Mouse (Mus musculus) forebrain, embryonic 13.5 days (tissue): ENCODE data around the gene Cldn4. TPM values are rescaled to one million over a fixed set of nuclear protein-coding genes. Genes with fewer than 3 reads are reported as not detected.
"Not testable (repeated sequence)": the region's sequence is repeated elsewhere in the genome, so short reads cannot be mapped to it uniquely, and the experiment has no call there.

Experiments used
- ATAC-seq: fragments of 200-750 bp; cut with Nextera tagmentation; 2 replicates; pipeline ENCODE4 v1.8.0; 2017
- H3K27ac ChIP-seq: fragments of 300-500 bp; sonication (generic); 2 replicates; pipeline ENCODE4 v1.5.1; 2015; ENCODE audit warnings: inconsistent platforms, mild to moderate bottlenecking, moderate library complexity
- H3K27me3 ChIP-seq: fragments of 300-500 bp; sonication (generic); 2 replicates; pipeline ENCODE4 v1.6.1; 2015; ENCODE audit warnings: mild to moderate bottlenecking, inconsistent platforms
- H3K36me3 ChIP-seq: fragments of 300-500 bp; sonication (generic); 2 replicates; pipeline ENCODE4 v1.6.1; 2015; ENCODE audit warnings: mild to moderate bottlenecking, inconsistent platforms; ENCODE audit not compliant: poor library complexity, severe bottlenecking
- H3K4me1 ChIP-seq: fragments of 300-500 bp; sonication (generic); 2 replicates; pipeline ENCODE4 v1.6.1; 2015; ENCODE audit warnings: inconsistent platforms
- H3K4me2 ChIP-seq: fragments of 300-500 bp; sonication (generic); 2 replicates; pipeline ENCODE4 v1.6.1; 2015; ENCODE audit warnings: inconsistent platforms, mild to moderate bottlenecking, moderate library complexity
- H3K4me3 ChIP-seq: fragments of 300-500 bp; sonication (generic); 2 replicates; pipeline ENCODE4 v1.5.1; 2015; ENCODE audit warnings: mild to moderate bottlenecking, inconsistent platforms
- H3K9ac ChIP-seq: fragments of 300-500 bp; sonication (generic); 2 replicates; pipeline ENCODE4 v1.6.1; 2015; ENCODE audit warnings: mild to moderate bottlenecking, inconsistent platforms
- H3K9me3 ChIP-seq: fragments of 300-500 bp; sonication (generic); replicated peaks from 2 replicates; pipeline ENCODE4 v1.6.1; 2016; ENCODE audit warnings: inconsistent platforms
- WGBS: fragments of 180-500 bp; shearing (Covaris S2); methylation state at CpG from one replicate; pipeline ENCODE4 v1.1.7; 2015; 5-methylcytosine and 5-hydroxymethylcytosine counted together
- polyA plus RNA-seq: library from polyadenylated mRNA; unstranded; fragments of >200 nt; fragmentation: Nextera tagmentation; extraction: Ambion mirVana; gene quantifications from 2 replicates; pipeline ENCODE4 v1.2.1, GENCODE M21; 2015

The Cldn4 gene
- polyA plus RNA-seq, 1 experiment from 2014 or later = not detected

- not testable (repeated sequence) for H3K36me3 ChIP-seq, H3K4me2 ChIP-seq, H3K4me3 ChIP-seq, ATAC-seq, H3K9ac ChIP-seq, H3K4me1 ChIP-seq, H3K9me3 ChIP-seq, H3K27ac ChIP-seq, H3K27me3 ChIP-seq
- 90% methylated on average over 3 of the region's 7 CpGs for WGBS
Measured at GRCm38 (mm10) chr5:134939554-134939953, 7.2 kb downstream of the Cldn4 start.

DNA sequence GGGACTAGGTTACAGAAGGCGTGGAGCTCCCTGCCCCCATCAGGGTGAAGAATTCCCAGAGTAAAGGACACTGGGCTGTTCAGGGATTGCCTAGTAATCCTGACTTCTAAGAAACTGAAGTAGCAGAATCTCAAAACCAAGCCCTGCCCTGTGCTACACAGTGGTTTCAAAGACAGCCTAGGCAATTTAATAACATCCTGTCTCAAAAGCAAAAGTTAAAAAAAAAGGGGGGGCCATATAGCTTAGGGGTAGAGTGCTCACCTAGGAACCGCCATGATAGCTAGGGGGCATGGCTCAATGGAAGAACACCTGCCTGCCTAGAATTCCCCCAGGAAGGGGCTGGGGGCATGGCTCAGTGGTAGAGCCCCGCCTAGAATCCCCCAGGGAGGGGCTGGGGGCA, 7.7 kb downstream of the Cldn4 start:
- 75% methylated on average over 3 of the region's 3 CpGs for WGBS

DNA sequence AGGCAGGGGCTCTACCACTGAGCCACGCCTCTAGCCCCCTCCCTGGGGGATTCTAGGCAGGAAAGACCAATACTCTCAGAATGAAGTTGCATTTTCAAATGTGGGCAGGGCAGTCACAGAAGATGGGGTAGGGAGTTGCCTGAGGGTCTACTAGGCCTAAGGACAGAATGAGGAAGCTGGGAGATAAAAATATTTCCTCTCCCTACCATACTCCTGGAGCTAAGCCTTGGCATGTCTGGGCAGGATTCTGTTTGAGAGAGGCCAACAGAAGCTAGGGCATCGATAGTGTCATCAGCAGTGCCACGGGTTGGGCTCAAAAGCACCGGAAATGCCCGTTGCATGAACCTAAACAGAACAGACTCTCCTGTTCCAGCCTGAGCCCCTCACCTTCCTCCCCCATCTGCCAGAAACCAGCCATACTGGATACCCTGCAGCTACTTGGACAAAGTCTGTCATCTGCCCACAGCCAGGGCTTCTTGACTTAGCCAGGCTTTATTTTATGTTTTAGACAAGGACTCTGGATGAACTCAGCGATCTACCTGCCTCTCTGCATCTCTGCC, 10.0 kb downstream of the Cldn4 start:
- ATAC-seq = no peak
- H3K27me3 ChIP-seq = no peaks in the 10 kb centered on the region
- no peaks in the 10 kb centered on the region for H3K36me3 ChIP-seq
- H3K4me3 ChIP-seq = no peak overlapping the region
- WGBS = 91% methylated on average over 6 of the region's 6 CpGs
- H3K9ac ChIP-seq = no peak overlapping the region
- H3K4me1 ChIP-seq = peaks cover 7% of the 10 kb centered on the region
- no peak overlapping the region for H3K4me2 ChIP-seq
- H3K9me3 ChIP-seq = no peaks in the 10 kb centered on the region
- H3K27ac ChIP-seq = no peak overlapping the region

More for the DNA sequence above, 7.7 kb downstream of the Cldn4 start:
- Histone ChIP-seq H3K4me1 (no peaks in the 10 kb centered on the region), H3K27me3 (0 out of 2 replicates have a peak, but pooled peaks cover 1% of the 10 kb centered on the region), H3K27ac (no peak overlapping the region), H3K9me3 (no peaks in the 10 kb centered on the region), H3K9ac (no peak overlapping the region), H3K4me2 (no peak overlapping the region), H3K4me3 (no peak overlapping the region), H3K36me3 (no peaks in the 10 kb centered on the region)
- no peak for ATAC-seq

GRCm38 (mm10) chr5:134936051-134936450, 10.7 kb downstream of the Cldn4 start:
- H3K27me3 ChIP-seq = no peaks in the 10 kb centered on the region
- H3K9me3 ChIP-seq = no peaks in the 10 kb centered on the region
- peaks cover 7% of the 10 kb centered on the region for H3K4me1 ChIP-seq
- H3K4me2 ChIP-seq = no peak overlapping the region
- ATAC-seq = no peak
- H3K9ac ChIP-seq = no peak overlapping the region
- 92% methylated on average over 6 of the region's 6 CpGs for WGBS
- H3K36me3 ChIP-seq = no peaks in the 10 kb centered on the region
- no peak overlapping the region for H3K4me3 ChIP-seq
- no peak overlapping the region for H3K27ac ChIP-seq

DNA sequence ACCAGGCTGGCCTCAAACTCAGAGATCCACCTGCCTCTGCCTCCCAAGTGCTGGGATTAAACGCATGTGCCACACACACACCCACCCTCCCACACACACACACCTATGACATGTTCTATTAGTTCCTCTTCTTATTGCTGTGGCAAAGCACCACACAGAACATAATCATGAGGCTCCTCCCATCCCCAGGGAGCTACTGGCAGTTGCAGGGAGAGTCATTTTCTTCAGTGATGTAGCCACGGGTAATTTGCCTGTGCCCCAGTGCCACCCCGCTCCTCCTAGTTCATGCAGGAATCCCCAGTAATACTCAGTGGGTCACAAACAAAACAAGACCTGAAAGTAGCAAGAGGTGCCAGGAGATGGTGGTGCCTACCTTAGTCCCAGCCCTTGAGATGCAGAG, 12.1 kb downstream of the Cldn4 start:
- no peaks in the 10 kb centered on the region for H3K9me3 ChIP-seq
- H3K9ac ChIP-seq = no peak overlapping the region
- H3K4me1 ChIP-seq = peaks cover 7% of the 10 kb centered on the region
- no peaks in the 10 kb centered on the region; the same call in 1 of the 2 replicates for H3K27me3 ChIP-seq
- no peak for ATAC-seq
- H3K4me2 ChIP-seq = no peak overlapping the region
- WGBS = 95% methylated on average over 3 of the region's 3 CpGs
- no peaks in the 10 kb centered on the region for H3K36me3 ChIP-seq
- no peak overlapping the region for H3K4me3 ChIP-seq
- no peak overlapping the region for H3K27ac ChIP-seq

DNA sequence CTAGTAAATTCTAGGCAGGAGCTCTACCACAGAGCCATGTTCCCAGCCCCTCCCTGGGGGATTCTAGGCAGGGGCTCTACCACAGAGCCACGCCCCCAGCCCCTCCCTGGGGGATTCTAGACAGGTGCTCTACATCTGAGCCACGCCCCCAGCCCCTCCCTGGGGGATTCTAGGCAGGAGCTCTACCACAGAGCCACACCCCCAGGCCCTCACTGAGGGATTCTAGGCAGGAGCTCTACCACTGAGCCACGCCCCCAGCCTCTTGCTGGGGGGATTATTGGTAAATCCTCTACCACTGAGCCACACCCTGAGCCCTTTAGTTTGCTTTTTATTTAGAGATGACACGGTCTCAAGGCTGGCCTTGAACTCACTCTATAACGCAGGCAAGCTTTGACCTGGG, 13.0 kb downstream of the Cldn4 start:
- WGBS = 89% methylated on average over 5 of the region's 5 CpGs
- not testable (repeated sequence) for ATAC-seq, H3K4me1 ChIP-seq, H3K27me3 ChIP-seq, H3K36me3 ChIP-seq, H3K4me3 ChIP-seq, H3K27ac ChIP-seq, H3K4me2 ChIP-seq, H3K9ac ChIP-seq, H3K9me3 ChIP-seq

DNA sequence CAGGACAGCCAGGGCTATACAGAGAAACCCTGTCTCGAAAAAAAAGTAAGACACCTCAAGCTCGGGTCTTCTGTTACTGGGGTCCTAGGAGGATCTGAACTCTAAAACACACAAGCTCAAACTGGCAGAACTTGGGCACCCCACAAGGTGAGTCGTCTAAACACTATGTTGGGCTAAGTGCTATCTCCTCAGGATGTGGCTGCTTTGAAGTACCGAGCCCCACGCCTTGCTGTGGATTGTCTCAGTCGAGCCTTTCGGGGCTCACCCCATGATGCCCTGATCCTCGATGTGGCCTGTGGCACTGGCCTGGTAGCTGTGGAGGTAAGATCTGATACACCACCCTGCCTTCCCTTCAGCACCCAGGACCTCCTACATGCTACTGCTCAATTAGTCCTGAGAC, 13.5 kb downstream of the Cldn4 start:
- Histone ChIP-seq H3K4me3 (no peak overlapping the region), H3K4me2 (peak overlapping the region; percentile 93; the same call in 1 of the 2 replicates), H3K9me3 (no peaks in the 10 kb centered on the region), H3K27ac (no peak overlapping the region), H3K27me3 (peaks cover 6% of the 10 kb centered on the region; the same call in 1 of the 2 replicates), H3K4me1 (peaks cover 7% of the 10 kb centered on the region), H3K36me3 (no peaks in the 10 kb centered on the region), H3K9ac (no peak overlapping the region)
- WGBS = 90% methylated on average over 8 of the region's 8 CpGs
- no peak for ATAC-seq

DNA sequence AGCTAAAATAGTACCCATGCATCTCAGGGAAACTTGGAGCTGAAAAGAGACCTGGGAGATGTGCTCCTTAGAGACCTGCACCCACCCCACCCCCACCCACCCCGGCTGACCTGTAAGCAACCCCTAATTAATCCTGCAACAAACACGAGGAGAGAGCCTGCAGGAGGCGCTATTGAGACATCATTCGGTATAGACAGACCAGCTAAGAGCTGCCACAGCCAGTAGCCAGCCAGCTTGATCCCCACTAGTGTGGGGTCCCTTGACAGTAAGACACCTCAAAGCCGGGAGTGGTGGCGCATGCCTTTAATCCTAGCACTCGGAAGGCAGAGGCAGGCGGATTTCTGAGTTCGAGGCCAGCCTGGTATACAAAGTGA, 13.8 kb downstream of the Cldn4 start:
- Histone ChIP-seq H3K27me3 (peaks cover 6% of the 10 kb centered on the region; the same call in 1 of the 2 replicates), H3K4me3 (peak overlapping the region; percentile 71), H3K4me2 (peak overlapping the region; percentile 93), H3K9me3 (no peaks in the 10 kb centered on the region), H3K36me3 (no peaks in the 10 kb centered on the region), H3K9ac (peak overlapping the region; percentile 78), H3K27ac (no peak overlapping the region), H3K4me1 (peaks cover 7% of the 10 kb centered on the region)
- peak; percentile 7; the same call in 1 of the 2 replicates for ATAC-seq
- WGBS = 45% methylated on average over 9 of the region's 9 CpGs

DNA sequence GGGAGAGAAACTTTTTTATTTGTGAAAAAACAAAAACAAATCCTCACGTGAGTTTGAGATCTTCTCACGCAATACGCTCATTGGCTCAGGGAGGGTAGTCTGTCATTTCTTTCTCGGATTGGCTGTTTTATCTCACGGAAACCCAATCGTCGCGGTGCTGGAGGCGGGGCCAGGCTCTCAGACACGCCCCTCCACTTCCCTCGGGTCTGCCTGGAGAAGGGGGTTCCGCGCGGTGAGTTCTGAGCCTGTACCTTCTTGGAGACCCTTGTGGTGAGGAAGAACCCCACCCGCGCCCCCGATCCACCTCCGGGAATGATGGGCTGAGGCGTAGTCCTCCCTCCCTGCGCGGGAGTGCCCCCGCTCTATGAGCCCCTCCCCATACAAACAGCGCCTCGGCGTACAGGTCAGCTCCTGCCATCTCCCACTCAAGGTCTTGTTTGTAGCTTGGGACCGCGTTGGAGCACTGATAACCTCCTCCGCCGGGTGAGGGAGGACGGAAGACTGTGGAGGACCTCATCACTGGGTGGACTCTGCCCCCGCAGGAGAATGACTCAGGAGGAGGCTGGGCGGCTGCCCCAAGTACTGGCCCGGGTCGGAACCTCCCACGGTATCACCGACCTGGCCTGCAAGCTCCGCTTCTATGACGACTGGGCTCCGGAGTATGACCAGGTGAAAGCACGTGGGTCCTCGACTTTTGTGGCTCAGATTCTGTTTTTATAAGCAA, 14.4 kb downstream of the Cldn4 start, which contains the start of gene Mettl27:
TSS of gene Mettl27 (plus strand) at position 190 of the 724 bp plus-strand sequence.
- no peaks in the 10 kb centered on the region for H3K9me3 ChIP-seq

GRCm38 (mm10) chr5:134929988-134930387, 16.7 kb downstream of the Cldn4 start:
- H3K36me3 ChIP-seq = no peaks in the 10 kb centered on the region
- 93% methylated on average over 2 of the region's 2 CpGs for WGBS
- H3K4me1 ChIP-seq = peaks cover 7% of the 10 kb centered on the region
- H3K9me3 ChIP-seq = no peaks in the 10 kb centered on the region
- ATAC-seq = no peak
- H3K9ac ChIP-seq = no peak overlapping the region
- H3K4me2 ChIP-seq = no peak overlapping the region
- H3K27ac ChIP-seq = no peak overlapping the region
- H3K27me3 ChIP-seq = peaks cover 6% of the 10 kb centered on the region; the same call in 1 of the 2 replicates
- H3K4me3 ChIP-seq = no peak overlapping the region

More for the DNA sequence above, 14.4 kb downstream of the Cldn4 start, which contains the start of gene Mettl27:
- peaks cover 6% of the 10 kb centered on the region; the same call in 1 of the 2 replicates for H3K27me3 ChIP-seq
- H3K27ac ChIP-seq = no peak within 1 kb of the TSS
- H3K36me3 ChIP-seq = no peaks in the 10 kb centered on the region
- H3K9ac ChIP-seq = peak within 1 kb of the TSS; percentile 78
- peak within 1 kb of the TSS; percentile 71 for H3K4me3 ChIP-seq
- peak; percentile 97 for ATAC-seq
- under 1% methylated on average over 41 of the region's 41 CpGs for WGBS
- peaks cover 7% of the 10 kb centered on the region for H3K4me1 ChIP-seq
- peak within 1 kb of the TSS; percentile 93 for H3K4me2 ChIP-seq

DNA sequence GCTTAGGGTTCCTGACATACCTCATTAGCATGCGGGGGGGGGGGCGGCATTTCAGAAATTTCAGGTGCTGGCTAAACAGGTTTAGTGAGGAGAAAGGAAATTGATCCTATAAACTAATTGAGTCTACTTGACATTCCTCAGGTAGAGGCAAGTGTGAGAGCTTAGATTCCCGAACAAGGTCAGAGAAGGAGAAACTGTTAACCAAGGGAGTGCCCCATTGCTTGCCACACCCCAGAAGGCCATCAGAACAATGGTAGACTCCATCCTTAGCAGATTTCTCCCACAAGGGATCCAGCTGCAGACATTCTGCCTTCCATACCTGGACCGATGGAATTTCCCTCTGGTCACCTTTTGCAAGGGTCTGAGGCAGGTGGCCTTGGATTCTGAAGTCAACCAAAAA, 20.0 kb downstream of the Cldn4 start:
- H3K4me3 ChIP-seq = no peak overlapping the region
- no peak overlapping the region for H3K9ac ChIP-seq
- H3K4me1 ChIP-seq = no peaks in the 10 kb centered on the region
- H3K4me2 ChIP-seq = no peak overlapping the region
- 81% methylated on average over 4 of the region's 4 CpGs for WGBS
- H3K27ac ChIP-seq = no peak overlapping the region
- peaks cover 6% of the 10 kb centered on the region; the same call in 1 of the 2 replicates for H3K27me3 ChIP-seq
- no peak for ATAC-seq
- no peaks in the 10 kb centered on the region for H3K9me3 ChIP-seq
- no peaks in the 10 kb centered on the region for H3K36me3 ChIP-seq

DNA sequence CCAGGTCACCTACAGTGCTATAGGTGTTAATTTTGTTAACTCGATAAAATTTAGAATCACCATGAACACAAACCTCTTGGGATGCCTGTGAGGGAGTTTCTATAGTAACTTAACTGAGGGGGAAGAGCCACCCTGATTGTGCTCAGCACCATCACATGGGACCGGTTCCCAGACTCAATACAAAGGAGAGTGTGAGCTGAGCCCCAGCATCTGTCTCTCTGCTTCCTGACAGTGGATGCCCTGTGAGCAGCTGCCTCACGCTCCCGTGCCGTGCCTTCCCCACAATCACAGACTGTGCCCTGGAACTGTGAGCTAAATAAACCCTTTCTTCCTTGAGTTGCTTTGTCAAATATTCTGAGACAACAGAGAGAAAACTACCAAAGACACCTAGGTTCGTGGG, 23.6 kb downstream of the Cldn4 start:
- ATAC-seq = no peak
- Histone ChIP-seq H3K36me3 (no peaks in the 10 kb centered on the region), H3K4me1 (no peaks in the 10 kb centered on the region; the same call in 1 of the 2 replicates), H3K4me3 (no peak overlapping the region), H3K9me3 (no peaks in the 10 kb centered on the region), H3K27me3 (no peaks in the 10 kb centered on the region), H3K9ac (no peak overlapping the region), H3K4me2 (no peak overlapping the region), H3K27ac (no peak overlapping the region)
- WGBS = 64% methylated on average over 6 of the region's 6 CpGs
